Mouse (Mus musculus) stomach, postnatal 0 days (tissue): ENCODE measurements around the gene Gpr55.

Experiments
- CTCF ChIP-seq: IDR thresholded peaks from 2 replicates; pipeline ENCODE4 v1.5.1; 2016; ENCODE audit warnings: antibody characterized with exemption, low read depth, mild to moderate bottlenecking, moderate library complexity
- EP300 ChIP-seq: optimal IDR thresholded peaks from 2 replicates; pipeline ENCODE3; 2016; ENCODE audit warnings: antibody characterized with exemption

- TF ChIP-seq EP300 (no peak), CTCF (no peak)
Measured at GRCm38 (mm10) chr1:85897901-85898760, 62.7 kb downstream of the Gpr55 start.
